Mouse (Mus musculus) forebrain, embryonic 15.5 days (tissue): ENCODE measurements at regions not wholly inside any gene's neighbourhood (a gene's known extent, or its start where the extent isn't known, plus 50 kb on each side); places are given as distances from the start of the nearest gene placed in this dataset.

Experiments
- ATAC-seq: fragments of 200-750 bp; cut with Nextera tagmentation; replicated peaks from 2 replicates; pipeline ENCODE4 v1.8.0; 2017; ENCODE audit warnings: mild to moderate bottlenecking, moderate TSS enrichment, moderate library complexity
- H3K27ac ChIP-seq: fragments of 300-500 bp; sonication (generic); replicated peaks from 2 replicates; pipeline ENCODE4 v1.5.1; 2015; ENCODE audit warnings: mild to moderate bottlenecking, inconsistent platforms
- H3K27me3 ChIP-seq: fragments of 300-500 bp; sonication (generic); 2 replicates; pipeline ENCODE4 v1.6.1; 2015; ENCODE audit warnings: inconsistent platforms
- H3K36me3 ChIP-seq: fragments of 300-500 bp; sonication (generic); 2 replicates; pipeline ENCODE4 v1.6.1; 2015; ENCODE audit warnings: mild to moderate bottlenecking, inconsistent platforms
- H3K4me1 ChIP-seq: fragments of 300-500 bp; sonication (generic); 2 replicates; pipeline ENCODE4 v1.6.1; 2015; ENCODE audit warnings: inconsistent platforms
- H3K4me2 ChIP-seq: fragments of 300-500 bp; sonication (generic); replicated peaks from 2 replicates; pipeline ENCODE4 v1.6.1; 2015; ENCODE audit warnings: mild to moderate bottlenecking, inconsistent platforms
- H3K4me3 ChIP-seq: fragments of 300-500 bp; sonication (generic); 2 replicates; pipeline ENCODE4 v1.5.1; 2015; ENCODE audit warnings: mild to moderate bottlenecking, inconsistent platforms
- H3K9ac ChIP-seq: fragments of 300-500 bp; sonication (generic); replicated peaks from 2 replicates; pipeline ENCODE4 v1.6.1; 2015; ENCODE audit warnings: mild to moderate bottlenecking, inconsistent platforms
- H3K9me3 ChIP-seq: fragments of 300-500 bp; sonication (generic); 2 replicates; pipeline ENCODE4 v1.6.1; 2016; ENCODE audit warnings: inconsistent platforms
- WGBS: fragments of 180-500 bp; shearing (Covaris S2); methylation state at CpG from one replicate; pipeline ENCODE4 v1.1.7; 2015; ENCODE audit warnings: mixed read lengths; 5-methylcytosine and 5-hydroxymethylcytosine counted together

DNA sequence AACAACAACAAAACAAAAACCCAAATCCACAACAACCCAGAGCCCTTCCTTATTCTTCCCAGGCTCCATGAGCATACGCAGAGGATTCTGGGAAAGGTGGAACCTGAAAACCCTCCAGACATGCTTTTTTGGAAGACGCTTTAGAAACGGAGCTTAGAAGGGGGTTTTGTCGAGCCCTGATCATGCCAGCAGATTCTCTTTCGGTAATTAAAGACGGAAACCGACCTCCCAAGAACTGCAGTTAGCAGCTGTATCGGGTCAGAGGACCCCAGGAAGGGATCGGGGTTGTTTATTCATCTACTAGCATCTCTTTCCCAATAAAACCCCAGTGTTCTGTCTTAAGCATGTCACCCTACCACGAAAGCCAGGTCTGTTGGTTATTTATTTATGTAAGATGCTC is 298.1 kb downstream of the Slc4a3 start:
- no peaks in the 10 kb centered on the region for H3K9me3 ChIP-seq
- no peak for ATAC-seq
- 71% methylated on average over 10 of the region's 10 CpGs for WGBS
- no peak overlapping the region for H3K9ac ChIP-seq
- no peaks in the 10 kb centered on the region for H3K27me3 ChIP-seq
- H3K4me2 ChIP-seq: no peak overlapping the region
- peaks cover 13% of the 10 kb centered on the region for H3K4me1 ChIP-seq
- no peaks in the 10 kb centered on the region for H3K36me3 ChIP-seq
- H3K27ac ChIP-seq: no peak overlapping the region
- H3K4me3 ChIP-seq: no peak overlapping the region

DNA sequence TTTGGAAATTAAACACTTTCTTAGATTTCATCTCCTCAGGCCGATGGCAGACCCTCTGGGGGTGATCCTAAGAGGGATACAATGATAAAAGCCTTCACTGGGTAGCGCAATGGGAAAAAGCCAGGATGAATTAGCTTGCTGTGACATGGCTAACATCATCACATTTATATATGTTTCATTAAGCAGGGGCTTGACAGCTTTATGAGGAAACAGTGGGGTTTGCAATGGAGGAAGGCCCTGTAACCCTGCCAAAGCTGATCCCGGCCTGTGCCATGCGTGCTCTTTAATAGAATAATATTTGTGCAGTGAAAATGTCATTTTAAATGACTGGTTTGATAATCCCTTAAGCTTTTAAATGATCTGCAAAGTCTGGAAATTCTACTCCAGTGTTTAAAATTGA is 298.5 kb downstream of the Slc4a3 start:
- ATAC-seq: no peak
- no peak overlapping the region for H3K4me3 ChIP-seq
- no peaks in the 10 kb centered on the region for H3K36me3 ChIP-seq
- WGBS: 52% methylated on average over 4 of the region's 4 CpGs
- H3K4me2 ChIP-seq: no peak overlapping the region
- H3K4me1 ChIP-seq: peaks cover 13% of the 10 kb centered on the region
- H3K9me3 ChIP-seq: no peaks in the 10 kb centered on the region
- no peaks in the 10 kb centered on the region for H3K27me3 ChIP-seq
- H3K9ac ChIP-seq: no peak overlapping the region
- no peak overlapping the region for H3K27ac ChIP-seq

DNA sequence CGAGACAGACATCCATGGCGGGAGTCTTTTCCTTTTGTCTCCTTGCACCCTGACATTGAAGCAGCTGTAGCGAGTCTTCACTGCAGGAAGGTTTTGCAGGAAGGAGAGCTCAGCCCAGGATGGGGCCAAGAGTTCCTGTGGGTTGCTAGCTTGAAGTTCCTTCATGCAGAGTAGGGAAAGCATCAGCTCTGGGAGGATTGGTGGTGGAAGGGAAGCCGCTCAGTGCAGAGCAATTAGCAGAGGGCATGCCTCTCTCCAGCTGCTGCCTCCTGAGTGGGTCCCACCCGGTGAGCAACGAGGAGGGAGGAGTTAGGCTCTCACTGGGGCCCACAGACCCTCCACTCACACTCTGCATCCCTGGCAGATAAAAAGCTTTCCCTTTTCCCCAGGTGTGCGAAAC is 298.9 kb downstream of the Slc4a3 start:
- Histone ChIP-seq H3K4me2 (no peak overlapping the region), H3K4me3 (no peak overlapping the region), H3K27me3 (no peaks in the 10 kb centered on the region), H3K27ac (peak overlapping the region; percentile 23; the same call in 1 of the 2 replicates), H3K4me1 (peaks cover 13% of the 10 kb centered on the region), H3K9ac (no peak overlapping the region), H3K36me3 (no peaks in the 10 kb centered on the region), H3K9me3 (no peaks in the 10 kb centered on the region)
- WGBS: 24% methylated on average over 7 of the region's 7 CpGs
- ATAC-seq: 0 out of 2 replicates have a peak, but pooled peaks have one; percentile 38

DNA sequence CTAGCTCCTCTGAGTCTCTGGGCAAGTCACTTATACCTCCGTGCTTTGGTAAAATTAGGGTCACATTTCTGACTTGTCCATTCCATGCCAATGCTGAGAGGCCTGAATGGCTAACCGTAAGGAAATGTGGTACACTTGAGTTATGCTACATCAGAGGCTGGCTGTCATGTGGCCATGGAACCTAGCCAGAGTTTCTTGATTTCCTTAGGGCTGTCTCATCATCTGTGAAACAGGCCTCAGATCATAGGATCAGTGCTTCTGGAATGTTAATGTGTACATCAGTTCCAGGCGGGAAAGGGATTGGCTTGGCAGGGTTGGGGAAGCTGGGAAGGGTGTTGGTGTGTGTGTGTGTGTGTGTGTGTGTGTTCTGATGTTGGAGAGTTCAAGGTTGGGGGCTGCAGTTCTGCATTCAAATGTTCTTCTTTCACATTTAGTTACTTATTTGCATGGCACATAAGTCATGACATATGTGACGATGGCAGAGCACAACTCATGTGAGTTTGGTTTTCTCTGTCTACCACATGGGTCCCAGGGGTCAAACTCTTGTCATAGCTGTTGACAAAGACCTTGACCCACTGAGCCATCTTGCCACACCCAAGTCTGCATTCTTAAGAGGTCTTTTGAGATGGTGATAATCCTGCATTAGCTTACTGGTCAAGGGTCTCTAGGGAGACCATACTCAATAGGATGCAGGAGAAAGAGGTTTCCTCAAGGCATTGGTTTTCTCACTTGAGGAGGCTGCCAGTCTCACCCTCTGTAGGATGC is 299.9 kb downstream of the Slc4a3 start:
- no peak for ATAC-seq
- no peak overlapping the region for H3K4me3 ChIP-seq
- H3K4me1 ChIP-seq: peaks cover 13% of the 10 kb centered on the region
- H3K36me3 ChIP-seq: no peaks in the 10 kb centered on the region
- H3K9me3 ChIP-seq: no peaks in the 10 kb centered on the region
- H3K9ac ChIP-seq: no peak overlapping the region
- no peak overlapping the region for H3K4me2 ChIP-seq
- 80% methylated on average over 4 of the region's 4 CpGs for WGBS
- no peak overlapping the region for H3K27ac ChIP-seq
- H3K27me3 ChIP-seq: no peaks in the 10 kb centered on the region

DNA sequence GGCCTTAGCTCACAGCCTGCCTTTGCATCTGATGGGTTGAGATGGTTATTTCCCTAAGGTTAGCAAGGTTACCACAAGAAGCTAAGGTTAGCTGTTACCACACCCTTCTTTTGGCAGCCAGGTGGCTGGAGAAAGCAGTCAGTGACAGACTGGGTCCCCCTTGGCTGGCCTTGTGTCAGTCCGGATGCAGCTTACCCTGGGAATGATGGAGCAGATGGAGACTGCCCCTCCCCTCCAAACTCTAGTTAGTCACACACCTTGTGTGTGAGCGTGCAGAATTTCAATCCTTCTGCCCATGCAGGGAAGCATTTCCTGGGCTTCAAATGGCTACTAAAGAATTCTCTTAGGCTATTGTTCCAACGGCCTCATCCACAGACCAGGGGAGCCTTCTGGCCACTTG is 301.6 kb downstream of the Slc4a3 start:
- Histone ChIP-seq H3K9me3 (no peaks in the 10 kb centered on the region), H3K36me3 (no peaks in the 10 kb centered on the region), H3K27me3 (no peaks in the 10 kb centered on the region), H3K27ac (no peak overlapping the region), H3K4me2 (no peak overlapping the region), H3K4me3 (no peak overlapping the region), H3K4me1 (peaks cover 9% of the 10 kb centered on the region), H3K9ac (no peak overlapping the region)
- ATAC-seq: no peak
- 21% methylated on average over 3 of the region's 3 CpGs for WGBS

DNA sequence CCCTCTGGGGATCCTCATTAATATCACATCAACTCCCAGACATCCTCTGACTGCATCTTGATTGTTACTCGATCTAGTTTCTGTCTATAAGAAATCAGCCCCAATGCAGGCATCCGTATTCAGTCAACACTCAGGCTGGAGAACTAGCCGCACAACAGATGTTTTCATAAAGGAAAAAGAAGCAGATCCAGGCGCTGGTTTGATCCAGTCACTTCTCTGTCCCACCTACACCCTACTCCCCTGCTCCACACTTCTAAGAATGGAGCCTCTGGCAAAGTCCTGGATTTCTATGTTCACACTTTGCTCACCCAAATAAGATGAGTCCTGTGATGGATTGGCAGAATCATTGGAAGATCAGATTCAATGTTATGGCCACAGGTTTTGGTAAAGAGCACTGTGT is 302.4 kb downstream of the Slc4a3 start:
- ATAC-seq: no peak
- 84% methylated on average over 4 of the region's 4 CpGs for WGBS
- Histone ChIP-seq H3K9me3 (no peaks in the 10 kb centered on the region), H3K27me3 (no peaks in the 10 kb centered on the region), H3K9ac (no peak overlapping the region), H3K4me1 (peaks cover 9% of the 10 kb centered on the region), H3K4me3 (no peak overlapping the region), H3K27ac (no peak overlapping the region), H3K36me3 (no peaks in the 10 kb centered on the region), H3K4me2 (no peak overlapping the region)

DNA sequence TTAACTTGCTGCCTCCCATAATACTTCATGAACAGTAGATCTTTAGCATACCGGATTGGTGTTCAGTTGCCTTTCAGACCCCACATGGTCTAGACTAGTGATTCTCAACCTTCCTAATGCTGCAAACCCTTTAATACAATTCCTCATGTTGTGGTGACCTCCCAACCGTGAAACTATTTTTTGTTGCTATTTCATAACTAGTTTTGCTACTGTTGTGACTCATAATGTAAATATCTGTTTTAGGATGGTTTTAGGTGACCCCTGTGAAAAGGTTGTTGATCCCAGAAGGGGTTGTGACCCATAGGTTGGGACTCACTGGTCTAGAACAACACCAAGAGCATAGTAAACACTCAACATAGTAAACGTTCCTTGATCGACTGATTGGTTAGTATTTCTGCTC is 304.1 kb downstream of the Slc4a3 start:
- WGBS: 95% methylated on average over 4 of the region's 4 CpGs
- H3K4me2 ChIP-seq: no peak overlapping the region
- H3K9ac ChIP-seq: no peak overlapping the region
- H3K27ac ChIP-seq: no peak overlapping the region
- H3K36me3 ChIP-seq: no peaks in the 10 kb centered on the region
- no peaks in the 10 kb centered on the region for H3K27me3 ChIP-seq
- no peak overlapping the region for H3K4me3 ChIP-seq
- no peak for ATAC-seq
- H3K9me3 ChIP-seq: no peaks in the 10 kb centered on the region
- peaks cover under 1% of the 10 kb centered on the region; the same call in 1 of the 2 replicates for H3K4me1 ChIP-seq

DNA sequence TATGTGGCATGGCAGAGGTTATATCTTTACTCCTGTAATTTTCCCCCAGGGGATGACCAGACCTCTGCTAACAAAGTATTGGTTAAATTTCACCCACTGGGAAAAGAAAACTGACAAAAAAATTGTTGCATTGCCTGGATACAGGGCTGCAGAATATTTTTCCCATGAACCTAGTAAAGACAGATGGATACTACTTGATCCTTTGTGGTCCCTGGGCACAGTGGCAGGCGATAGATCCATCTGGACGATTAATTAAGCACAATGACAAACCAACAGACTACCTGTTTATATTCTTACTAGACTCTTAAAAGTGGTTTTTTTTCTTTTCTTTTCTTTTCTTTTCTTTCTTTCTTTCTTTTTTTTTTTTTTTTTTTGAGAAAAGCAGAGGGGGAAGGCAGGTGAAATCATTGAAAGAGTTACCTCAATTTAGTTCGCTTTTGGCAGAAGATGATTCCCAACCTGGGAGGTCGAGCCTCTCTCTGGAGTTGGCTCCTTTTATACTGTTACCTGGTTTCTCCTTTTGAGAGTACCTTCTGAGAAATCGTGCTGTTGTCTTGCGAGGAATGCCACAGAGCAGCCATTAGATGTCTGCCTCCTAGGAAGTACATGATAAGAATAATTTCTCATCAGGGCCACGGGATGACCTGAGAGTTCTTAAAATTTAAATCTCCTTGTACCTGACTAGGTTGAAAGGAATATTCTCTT is 312.6 kb downstream of the Slc4a3 start:
- ATAC-seq: no peak

DNA sequence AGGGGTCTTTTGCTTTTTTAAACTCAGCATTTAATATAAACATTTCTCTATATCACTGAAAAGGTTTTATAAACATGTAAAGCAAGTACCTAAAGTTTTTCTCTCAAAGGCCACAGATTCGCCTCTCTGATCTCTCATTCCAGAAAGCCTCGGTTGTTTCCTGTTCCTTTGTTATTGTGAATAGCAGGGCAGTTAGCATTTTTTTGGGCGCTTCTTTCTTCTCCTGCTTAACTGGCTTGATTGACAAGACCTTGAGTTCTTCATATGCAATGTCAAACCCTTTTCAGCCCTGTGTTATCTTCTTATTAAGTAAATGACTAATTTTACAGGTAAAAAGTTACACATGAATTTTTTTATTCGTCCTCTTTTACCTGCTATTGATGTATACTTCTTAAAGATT is 316.7 kb downstream of the Slc4a3 start:
- 58% methylated on average over 4 of the region's 4 CpGs for WGBS
- Histone ChIP-seq H3K4me1 (peaks cover 8% of the 10 kb centered on the region), H3K9me3 (no peaks in the 10 kb centered on the region), H3K36me3 (no peaks in the 10 kb centered on the region), H3K4me2 (no peak overlapping the region), H3K27ac (no peak overlapping the region), H3K9ac (no peak overlapping the region), H3K27me3 (no peaks in the 10 kb centered on the region), H3K4me3 (no peak overlapping the region)
- ATAC-seq: no peak

More for the DNA sequence above, 312.6 kb downstream of the Slc4a3 start:
- no peaks in the 10 kb centered on the region for H3K9me3 ChIP-seq
- 77% methylated on average over 7 of the region's 7 CpGs for WGBS
- H3K4me2 ChIP-seq: no peak overlapping the region
- no peak overlapping the region for H3K9ac ChIP-seq
- no peaks in the 10 kb centered on the region for H3K36me3 ChIP-seq
- no peaks in the 10 kb centered on the region for H3K27me3 ChIP-seq
- H3K4me3 ChIP-seq: no peak overlapping the region
- no peak overlapping the region for H3K27ac ChIP-seq
- H3K4me1 ChIP-seq: no peaks in the 10 kb centered on the region

DNA sequence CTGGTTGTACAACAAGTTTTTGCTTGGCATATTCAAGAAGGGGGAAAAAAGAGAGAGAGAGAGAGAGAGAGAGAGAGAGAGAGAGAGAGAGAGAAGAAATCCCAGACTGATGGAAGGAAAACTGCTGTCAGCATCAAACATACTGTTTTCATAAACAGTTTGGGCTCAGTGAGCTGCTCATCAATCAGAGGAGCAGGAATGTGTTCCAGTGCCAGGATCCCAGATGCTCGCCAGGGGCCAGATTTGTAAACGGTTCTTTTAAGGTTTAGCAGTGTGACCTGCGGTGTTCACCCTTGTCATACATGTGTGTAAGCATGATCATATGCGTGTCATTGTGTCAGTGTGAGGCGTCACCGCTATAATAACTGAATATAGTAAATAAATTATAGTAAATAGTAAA is 320.5 kb downstream of the Slc4a3 start:
- ATAC-seq: no peak
- Histone ChIP-seq H3K27me3 (no peaks in the 10 kb centered on the region), H3K4me2 (no peak overlapping the region), H3K4me1 (peaks cover 16% of the 10 kb centered on the region), H3K4me3 (no peak overlapping the region), H3K9ac (no peak overlapping the region), H3K9me3 (no peaks in the 10 kb centered on the region), H3K27ac (no peak overlapping the region), H3K36me3 (no peaks in the 10 kb centered on the region)
- WGBS: 78% methylated on average over 6 of the region's 6 CpGs

DNA sequence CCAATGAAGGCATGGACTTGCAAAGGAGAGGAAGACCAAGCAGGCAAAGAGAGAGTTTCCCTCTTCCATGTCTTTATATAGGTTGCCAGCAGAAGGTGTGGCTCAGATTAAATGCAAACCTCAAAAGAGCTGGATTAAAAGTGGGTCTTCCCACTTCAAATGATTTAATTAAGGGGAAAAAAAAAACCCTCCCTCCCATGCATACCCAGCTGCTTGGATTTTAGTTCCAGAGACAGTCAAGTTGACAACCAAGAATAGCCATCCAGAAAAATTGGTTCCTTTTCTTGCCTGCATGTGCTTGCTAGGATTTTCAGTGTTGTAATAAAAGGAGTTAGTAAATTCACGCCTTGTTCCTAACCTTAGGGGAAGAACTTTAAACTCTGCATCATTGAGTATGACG is 323.3 kb downstream of the Slc4a3 start:
- no peak overlapping the region for H3K4me3 ChIP-seq
- H3K4me1 ChIP-seq: peaks cover 16% of the 10 kb centered on the region
- no peaks in the 10 kb centered on the region for H3K36me3 ChIP-seq
- whole genome bisulfite sequencing: 79% methylated on average over 2 of the region's 2 CpGs
- H3K9me3 ChIP-seq: no peaks in the 10 kb centered on the region
- no peak for ATAC-seq
- no peak overlapping the region for H3K4me2 ChIP-seq
- no peak overlapping the region for H3K9ac ChIP-seq
- no peaks in the 10 kb centered on the region for H3K27me3 ChIP-seq
- H3K27ac ChIP-seq: no peak overlapping the region; the same call in 1 of the 2 replicates

DNA sequence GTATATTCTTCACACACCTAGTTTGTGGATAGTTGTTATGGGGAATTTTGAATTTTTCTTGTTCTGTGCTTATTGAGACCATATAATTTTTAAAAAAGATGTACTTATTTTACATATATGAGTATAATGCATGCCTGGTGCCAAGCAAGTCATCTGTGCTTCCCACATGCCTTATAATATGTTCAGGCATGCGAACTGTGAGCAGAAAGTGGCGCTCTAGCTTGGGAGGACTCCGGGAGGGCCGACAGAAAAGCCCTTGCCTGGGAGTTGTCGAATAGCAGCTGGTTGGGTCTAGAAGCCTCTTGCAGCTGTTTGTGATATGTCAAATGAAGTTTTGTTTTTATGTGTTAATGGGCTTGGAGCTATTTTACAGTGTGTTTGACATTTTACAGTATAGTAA is 323.8 kb downstream of the Slc4a3 start:
- WGBS: 54% methylated on average over 5 of the region's 5 CpGs
- Histone ChIP-seq H3K27me3 (no peaks in the 10 kb centered on the region), H3K27ac (no peak overlapping the region; the same call in 1 of the 2 replicates), H3K9me3 (no peaks in the 10 kb centered on the region), H3K36me3 (no peaks in the 10 kb centered on the region), H3K4me2 (no peak overlapping the region), H3K4me1 (peaks cover 16% of the 10 kb centered on the region), H3K4me3 (no peak overlapping the region), H3K9ac (no peak overlapping the region)
- peak; percentile 38; the same call in 1 of the 2 replicates for ATAC-seq
